Mouse (Mus musculus) heart, postnatal 4 days (tissue): Measurements from ENCODE around the gene Dync2li1. TPM values are rescaled to one million over a fixed set of nuclear protein-coding genes. Genes with fewer than 3 reads are reported as not detected.

Experiments used
- DNase-seq: peaks from one replicate; pipeline ENCODE4 v3.0.0; 2021
- total RNA-seq, 2 experiments: library from RNA; stranded (reverse); gene quantifications; 2 replicates each; pipeline ENCODE4 v1.2.3; 2021

The Dync2li1 gene
- total RNA-seq, 2 experiments from 2014 or later, result 3.8 to 4.3 TPM

DNA sequence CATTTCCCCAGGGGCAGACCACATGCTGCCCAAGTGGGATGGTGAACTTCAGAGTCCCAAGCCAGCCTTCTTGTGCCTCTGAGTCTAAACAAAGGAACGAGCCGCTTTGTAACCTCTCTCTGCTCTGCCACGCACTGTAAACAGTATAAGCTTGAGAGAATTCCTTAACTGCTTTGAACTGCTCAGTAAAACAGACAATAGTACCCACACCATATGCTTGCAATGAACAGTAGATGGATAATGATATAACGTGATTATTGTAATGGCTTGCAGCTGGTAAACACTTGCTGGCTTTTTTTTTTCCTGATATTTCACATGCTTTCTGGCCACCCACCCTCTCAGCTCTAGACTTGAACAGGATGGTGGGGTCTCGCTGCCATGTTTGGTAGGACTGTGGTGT lies 61.7 kb downstream of the Dync2li1 start:
- DNase-seq, result no peak

GRCm38 (mm10) chr17:84688834-84689233 lies 62.5 kb downstream of the Dync2li1 start:
- no peak for DNase-seq

DNA sequence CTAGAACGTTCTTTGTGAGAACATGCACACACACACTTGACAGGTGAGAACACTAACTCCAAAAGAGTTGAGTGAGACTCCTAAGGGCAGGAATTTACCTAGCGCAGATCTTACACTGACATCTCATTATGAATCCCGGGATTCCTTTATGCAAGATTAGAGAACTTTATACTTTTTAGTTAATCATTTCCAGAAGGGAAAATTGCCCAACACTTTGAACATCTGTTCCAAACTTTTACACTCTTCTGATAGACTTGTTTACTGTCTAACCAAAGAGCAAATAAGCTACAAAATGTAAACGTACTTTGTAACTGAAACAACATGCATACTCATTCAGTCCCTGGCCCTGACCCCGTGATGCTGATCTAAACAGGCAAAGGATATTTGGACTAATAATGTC lies 63.0 kb downstream of the Dync2li1 start:
- no peak for DNase-seq

DNA sequence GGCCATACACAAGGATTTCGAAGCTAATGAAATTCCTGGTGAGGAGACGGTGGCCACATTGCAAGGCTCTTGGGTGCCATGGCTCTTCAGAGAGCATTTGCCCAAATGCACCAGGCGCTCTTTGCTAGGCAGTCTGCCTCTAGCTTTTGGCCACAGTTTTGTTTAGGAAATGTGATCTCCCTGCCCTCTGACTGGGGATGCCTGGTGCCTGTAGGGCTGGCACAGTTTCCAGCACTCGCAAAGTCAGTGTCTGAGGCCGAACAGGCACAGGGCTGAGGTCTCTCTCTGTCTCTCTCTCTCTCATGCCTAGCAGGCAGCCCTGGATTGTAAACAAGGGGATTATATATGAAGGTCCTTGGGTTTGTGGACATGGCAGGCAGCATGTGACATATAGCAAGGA lies 63.8 kb downstream of the Dync2li1 start:
- DNase-seq, result no peak

GRCm38 (mm10) chr17:84693741-84694140 lies 67.4 kb downstream of the Dync2li1 start:
- DNase-seq, result no peak

- DNase-seq, result no peak
Measured at GRCm38 (mm10) chr17:84696537-84696936, 70.2 kb downstream of the Dync2li1 start.

GRCm38 (mm10) chr17:84698727-84699126 lies 72.4 kb downstream of the Dync2li1 start:
- DNase-seq, result peak; percentile 69

Other genes starting within 250 kb of the Dync2li1 start
- 10 to 100 TPM; 12.8 to 16.2 TPM for gene Thada, start 160.3 kb upstream of the Dync2li1 start, total RNA-seq
- 1 to 10 TPM; 6.3 to 6.4 TPM for gene Plekhh2, start 114.6 kb upstream of the Dync2li1 start, total RNA-seq
- gene Abcg8, start 49.8 kb downstream of the Dync2li1 start, total RNA-seq, result not detected
- gene Abcg5, start 56.5 kb downstream of the Dync2li1 start, total RNA-seq, result not detected
- gene Lrpprc, start 164.3 kb downstream of the Dync2li1 start, total RNA-seq, result 100 to 1,000 TPM; 146 to 149 TPM